Comparison of ENCODE assay signal across 9 mouse cellular contexts in genomic region chr11:94596311-94596852, GRCm38 (mm10). TPM values are rescaled to one million over a fixed set of nuclear protein-coding genes. Genes with fewer than 3 reads are reported as not detected.
DNase-seq lines count a peak whose midpoint lies in the region; ATAC-seq and TF ChIP-seq lines count a peak whose summit lies in the region.
"Had no signal": no experiment of that assay in that cellular context is flagged by ENCODE, and none has a peak within 500 bp of the region (broad histone marks: within the 10 kb centered on the region; RNA-seq: fewer than 3 reads in every experiment).

No protein-coding gene starts in this region.

- in situ Hi-C loops in ES-E14 (cut with MboI; ENCODE audit: low sequenced_read_pairs in 2 of 2, unreplicated experiment in 2 of 2) = no loop called here

- peaks cover 4 to 16% of the 10 kb centered on the region in 2 experiments; a peak in 3 of 4 replicates for H3K4me1 ChIP-seq in ES-E14 (ENCODE audit: control insufficient read depth in 2 of 2, insufficient read depth in 2 of 2, low read length in 2 of 2, poor library complexity in 1 of 2)
- peaks cover 19% of the 10 kb centered on the region for H3K4me1 ChIP-seq in liver, embryonic 13.5 days (replicated peaks)

- TF ChIP-seq CTCF in gastrocnemius, adult 2 months (IDR thresholded peaks at IDR 0.05) = no peak

- DNase-seq in gastrocnemius, adult 2 months = peak; percentile 36
- no peak for DNase-seq in gastrocnemius, adult 8-10 months (ENCODE audit: low spot score in 2 of 2)
- no peak for DNase-seq in ES-E14 (ENCODE audit: low read depth, low spot score)
- DNase-seq in liver, embryonic 13.5 days = peak; percentile 24
- peak; percentile 25 to 81 for DNase-seq in spleen, postnatal 10 days (ENCODE audit: low spot score in 2 of 2)
- DNase-seq in adrenal gland, postnatal 14 days = no peak
- no peak for DNase-seq in left cerebral cortex, postnatal 14 days (ENCODE audit: low spot score in 2 of 2)
- no peak for DNase-seq in MN1 (ENCODE audit: low spot score)

- no peak overlapping the region for H3K27ac ChIP-seq in gastrocnemius, adult 2 months
- no peak overlapping the region for H3K27ac ChIP-seq in ES-E14 (ENCODE audit: insufficient read depth, low read depth, low read length, poor library complexity, severe bottlenecking)
- no peak overlapping the region for H3K27ac ChIP-seq in liver, embryonic 13.5 days
- H3K27ac ChIP-seq: heart, embryonic 15.5 days had no signal

- ATAC-seq in liver, embryonic 13.5 days (ENCODE audit: low read depth) = no peak

- H3K9ac ChIP-seq in ES-E14 (ENCODE audit: insufficient read depth, low read depth, low read length, poor library complexity, severe bottlenecking) = 0 out of 2 replicates have a peak overlapping the region, but pooled peaks have one; percentile 2
- no peak overlapping the region for H3K9ac ChIP-seq in liver, embryonic 13.5 days
- H3K9ac ChIP-seq: heart, embryonic 15.5 days had no signal

- H3K27me3 ChIP-seq in liver, embryonic 13.5 days = no peaks in the 10 kb centered on the region
- H3K27me3 ChIP-seq: heart, embryonic 15.5 days had no signal

- H3K4me2 ChIP-seq in liver, embryonic 13.5 days = no peak overlapping the region
- H3K4me2 ChIP-seq: heart, embryonic 15.5 days had no signal

- no peak overlapping the region for H3K4me3 ChIP-seq in gastrocnemius, adult 2 months
- no peak overlapping the region for H3K4me3 ChIP-seq in ES-E14 (ENCODE audit: insufficient read depth in 1 of 2, low read depth in 1 of 2, low read length in 2 of 2, poor library complexity in 1 of 2, severe bottlenecking in 1 of 2)
- no peak overlapping the region for H3K4me3 ChIP-seq in liver, embryonic 13.5 days (replicated peaks)
- H3K4me3 ChIP-seq: heart, embryonic 15.5 days had no signal

- no peaks in the 10 kb centered on the region for H3K9me3 ChIP-seq in ES-E14 (ENCODE audit: control insufficient read depth, insufficient read depth, low read depth, low read length)
- no peaks in the 10 kb centered on the region for H3K9me3 ChIP-seq in liver, embryonic 13.5 days (replicated peaks)
- H3K9me3 ChIP-seq: heart, embryonic 15.5 days had no signal

- no peaks in the 10 kb centered on the region for H3K36me3 ChIP-seq in ES-E14 (ENCODE audit: control insufficient read depth, insufficient read depth, low read length, poor library complexity, severe bottlenecking)
- no peaks in the 10 kb centered on the region for H3K36me3 ChIP-seq in liver, embryonic 13.5 days
- H3K36me3 ChIP-seq: heart, embryonic 15.5 days had no signal

- intact Hi-C loops in gastrocnemius, adult 2 months (cut with DNase I) = no loop called here
- intact Hi-C loops in left cerebral cortex, postnatal 14 days (cut with DNase I) = no loop called here

- WGBS in liver, embryonic 13.5 days (ENCODE audit: insufficient replicate concordance) = 51% methylated on average over 7 of the region's 7 CpGs

TF ChIP-seq in ES-E14, 5 proteins besides CTCF, POLR2A, EP300 and RAD21:
- TF ChIP-seq ZNF384 (IDR thresholded peaks at IDR 0.05; ENCODE audit: low read depth, low read length) (no peak), ZC3H11A (IDR thresholded peaks at IDR 0.05; ENCODE audit: borderline replicate concordance, low read depth, low read length) (no peak), MAFK (IDR thresholded peaks at IDR 0.05; ENCODE audit: insufficient read depth, low read depth, low read length) (no peak), CHD2 (IDR thresholded peaks at IDR 0.05; ENCODE audit: low read depth, low read length) (no peak), HCFC1 (IDR thresholded peaks at IDR 0.05; ENCODE audit: borderline replicate concordance, insufficient read depth, low read length) (no peak)

RNA-seq across cellular contexts. Expression of gene Acsf2, which starts 5.3 kb away (rescaled TPM):
- 1 to 10 TPM; 1.6 to 3.6 TPM for total RNA-seq in gastrocnemius, adult 2 months (2021)
- 1 to 10 TPM; 1.2 to 2.6 (median 1.9) TPM for total RNA-seq in gastrocnemius, adult 8-10 months (2022)
- total RNA-seq in ES-E14 (2012; rRNA removed) = 5.9 and 7.4 TPM in 2 replicates
- polyA plus RNA-seq in liver, embryonic 13.5 days (2015; fragmentation: Nextera tagmentation; extraction: Ambion mirVana) = 1.1 and 1.3 TPM in 2 replicates
- total RNA-seq in adrenal gland, postnatal 14 days (2021) = 81.0 and 86.9 TPM in 2 replicates
- total RNA-seq in left cerebral cortex, postnatal 14 days (2021) = 10 to 100 TPM; 16.9 to 17.2 TPM

RNA-seq across cellular contexts. Expression of gene Chad, which starts 31.5 kb away (rescaled TPM):
- 10 to 100 TPM in 1 of 2 experiments, 1 to 10 TPM in 1; 9.5 to 69.2 TPM for total RNA-seq in gastrocnemius, adult 2 months (2021)
- 10 to 100 TPM in 2 of 4 experiments, 1 to 10 TPM in 2; 3.0 to 32.8 (median 13.1) TPM for total RNA-seq in gastrocnemius, adult 8-10 months (2022)
- total RNA-seq in ES-E14 (2012; rRNA removed) = 0.11 TPM in 1 of 2 replicates, not detected in the other
- 0.13 TPM in 1 of 2 replicates, not detected in the other for polyA plus RNA-seq in liver, embryonic 13.5 days (2015; fragmentation: Nextera tagmentation; extraction: Ambion mirVana)
- total RNA-seq in adrenal gland, postnatal 14 days (2021) = 0.30 TPM in 1 of 2 replicates, not detected in the other
- total RNA-seq in left cerebral cortex, postnatal 14 days (2021) = under 1 TPM in 1 of 2 experiments, not detected in 1; 0.38 TPM

RNA-seq across cellular contexts. Expression of gene Lrrc59, which starts 33.2 kb away (rescaled TPM):
- 10 to 100 TPM; 35.8 to 37.5 TPM for total RNA-seq in gastrocnemius, adult 2 months (2021)
- total RNA-seq in gastrocnemius, adult 8-10 months (2022) = 10 to 100 TPM; 35.1 to 44.4 (median 36.4) TPM
- total RNA-seq in ES-E14 (2012; rRNA removed) = 215 and 282 TPM in 2 replicates
- polyA plus RNA-seq in liver, embryonic 13.5 days (2015; fragmentation: Nextera tagmentation; extraction: Ambion mirVana) = 133 and 148 TPM in 2 replicates
- total RNA-seq in adrenal gland, postnatal 14 days (2021) = 111 and 121 TPM in 2 replicates
- 10 to 100 TPM; 83.8 to 84.9 TPM for total RNA-seq in left cerebral cortex, postnatal 14 days (2021)

RNA-seq across cellular contexts. Expression of gene Rsad1, which starts 47.3 kb away (rescaled TPM):
- 1 to 10 TPM; 2.9 to 4.1 TPM for total RNA-seq in gastrocnemius, adult 2 months (2021)
- 1 to 10 TPM; 4.0 to 5.1 (median 4.4) TPM for total RNA-seq in gastrocnemius, adult 8-10 months (2022)
- total RNA-seq in ES-E14 (2012; rRNA removed) = 2.1 and 2.4 TPM in 2 replicates
- 1.6 and 2.5 TPM in 2 replicates for polyA plus RNA-seq in liver, embryonic 13.5 days (2015; fragmentation: Nextera tagmentation; extraction: Ambion mirVana)
- total RNA-seq in adrenal gland, postnatal 14 days (2021) = 9.2 and 10.6 TPM in 2 replicates
- total RNA-seq in left cerebral cortex, postnatal 14 days (2021) = 10 to 100 TPM; 16.1 to 16.8 TPM

RNA-seq across cellular contexts. Expression of gene Mrpl27, which starts 57.2 kb away (rescaled TPM):
- 10 to 100 TPM; 50.4 to 59.8 TPM for total RNA-seq in gastrocnemius, adult 2 months (2021)
- 10 to 100 TPM; 43.5 to 48.0 (median 45.8) TPM for total RNA-seq in gastrocnemius, adult 8-10 months (2022)
- total RNA-seq in ES-E14 (2012; rRNA removed) = 37.2 and 56.3 TPM in 2 replicates
- polyA plus RNA-seq in liver, embryonic 13.5 days (2015; fragmentation: Nextera tagmentation; extraction: Ambion mirVana) = 90.2 and 91.3 TPM in 2 replicates
- 83.5 and 84.1 TPM in 2 replicates for total RNA-seq in adrenal gland, postnatal 14 days (2021)
- total RNA-seq in left cerebral cortex, postnatal 14 days (2021) = 10 to 100 TPM; 65.2 to 72.5 TPM

Comparison
In these comparisons a context has a peak if more than half of its experiments do, and no peak if none do; other contexts are left out.
1. DNase-seq: peak in gastrocnemius, adult 2 months (single experiment), liver, embryonic 13.5 days (single experiment) and spleen, postnatal 10 days (2 of 2); none in gastrocnemius, adult 8-10 months (0 of 2), ES-E14 (single experiment), adrenal gland, postnatal 14 days (single experiment), left cerebral cortex, postnatal 14 days (0 of 2) and MN1 (single experiment).